Mouse (Mus musculus) kidney, postnatal 0 days (tissue): Measurements from ENCODE around the gene Mettl26. TPM values are rescaled to one million over a fixed set of nuclear protein-coding genes. Genes with fewer than 3 reads are reported as not detected.

Source experiments
- ATAC-seq: fragments of 200-750 bp; cut with Nextera tagmentation; replicated peaks from 2 replicates; pipeline ENCODE4 v1.8.0; 2017; ENCODE audit warnings: low read depth, moderate number of reproducible peaks, moderate TSS enrichment, moderate library complexity; ENCODE audit not compliant: low FRiP score
- DNase-seq: peaks from one replicate; pipeline ENCODE4 v3.0.0-alpha.2; 2016; ENCODE audit warnings: low spot score
- H3K27ac ChIP-seq: fragments of 300-500 bp; sonication (generic); 2 replicates; pipeline ENCODE4 v1.5.1; 2014; ENCODE audit warnings: mild to moderate bottlenecking
- H3K27me3 ChIP-seq: fragments of 300-500 bp; sonication (generic); 2 replicates; pipeline ENCODE4 v1.6.1; 2014; ENCODE audit warnings: low read length, mixed read lengths; ENCODE audit not compliant: insufficient read depth
- H3K36me3 ChIP-seq: fragments of 300-500 bp; sonication (generic); 2 replicates; pipeline ENCODE4 v1.6.1; 2014; ENCODE audit warnings: low read length, mixed read lengths; ENCODE audit not compliant: insufficient read depth
- H3K4me1 ChIP-seq: fragments of 300-500 bp; sonication (generic); replicated peaks from 2 replicates; pipeline ENCODE4 v1.6.1; 2014; ENCODE audit warnings: antibody characterized with exemption, low read length, mixed read lengths; ENCODE audit not compliant: insufficient read depth
- H3K4me2 ChIP-seq: fragments of 300-500 bp; sonication (generic); 2 replicates; pipeline ENCODE4 v1.6.1; 2014; ENCODE audit warnings: mild to moderate bottlenecking, low read length, moderate library complexity, mixed read lengths
- H3K4me3 ChIP-seq: fragments of 300-500 bp; sonication (generic); replicated peaks from 2 replicates; pipeline ENCODE4 v1.5.1; 2014; ENCODE audit warnings: low read depth, low read length
- H3K9ac ChIP-seq: fragments of 300-500 bp; sonication (generic); 2 replicates; pipeline ENCODE4 v1.6.1; 2014; ENCODE audit warnings: low read depth, low read length
- H3K9me3 ChIP-seq: fragments of 300-500 bp; sonication (generic); replicated peaks from 2 replicates; pipeline ENCODE4 v1.6.1; 2016; ENCODE audit warnings: low read length, inconsistent platforms, mixed read lengths
- CTCF ChIP-seq: IDR thresholded peaks from 2 replicates; pipeline ENCODE4 v1.5.1; 2016; ENCODE audit warnings: antibody characterized with exemption, low read depth, mild to moderate bottlenecking, moderate library complexity
- WGBS: fragments of 180-500 bp; shearing (Covaris S2); extraction: QIAGEN DNeasy Blood & Tissue Kit; methylation state at CpG from one replicate; pipeline ENCODE4 v1.1.7; 2014; 5-methylcytosine and 5-hydroxymethylcytosine counted together
- polyA plus RNA-seq: library from polyadenylated mRNA; unstranded; fragments of >200 nt; fragmentation: Nextera tagmentation; extraction: Ambion mirVana; gene quantifications from 2 replicates; pipeline ENCODE4 v1.2.1, GENCODE M21; 2015

Gene Mettl26
- polyA plus RNA-seq, 1 experiment from 2014 or later, result 106 TPM

DNA sequence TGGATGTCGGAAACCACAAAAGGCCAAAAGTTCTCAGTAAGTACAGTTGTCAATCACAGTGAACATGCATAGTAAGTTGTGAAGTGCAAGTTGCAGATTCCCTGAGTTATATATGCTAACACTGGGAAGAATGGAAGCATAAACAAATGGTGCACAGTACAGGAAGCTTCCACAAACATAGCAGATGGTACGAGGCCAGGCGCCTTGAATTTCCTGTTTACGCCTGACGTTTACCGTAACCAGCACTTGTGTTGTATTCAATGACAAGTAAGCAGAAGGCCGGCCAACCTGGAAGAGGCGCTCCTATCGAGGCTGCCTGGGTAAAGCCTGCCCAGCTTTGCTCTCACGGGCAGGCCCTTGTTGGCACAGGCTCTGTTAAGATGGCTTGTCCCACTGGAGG lies 12.6 kb downstream of the Mettl26 start:
- Histone ChIP-seq H3K9me3 (no peaks in the 10 kb centered on the region), H3K27ac (no peak overlapping the region), H3K4me3 (no peak overlapping the region), H3K27me3 (no peaks in the 10 kb centered on the region), H3K36me3 (peaks cover 22% of the 10 kb centered on the region; the same call in 1 of the 2 replicates), H3K4me1 (no peaks in the 10 kb centered on the region), H3K4me2 (no peak overlapping the region), H3K9ac (no peak overlapping the region)
- TF ChIP-seq CTCF, result no peak
- ATAC-seq, result no peak
- 87% methylated on average over 10 of the region's 10 CpGs for WGBS
- DNase-seq, result no peak

DNA sequence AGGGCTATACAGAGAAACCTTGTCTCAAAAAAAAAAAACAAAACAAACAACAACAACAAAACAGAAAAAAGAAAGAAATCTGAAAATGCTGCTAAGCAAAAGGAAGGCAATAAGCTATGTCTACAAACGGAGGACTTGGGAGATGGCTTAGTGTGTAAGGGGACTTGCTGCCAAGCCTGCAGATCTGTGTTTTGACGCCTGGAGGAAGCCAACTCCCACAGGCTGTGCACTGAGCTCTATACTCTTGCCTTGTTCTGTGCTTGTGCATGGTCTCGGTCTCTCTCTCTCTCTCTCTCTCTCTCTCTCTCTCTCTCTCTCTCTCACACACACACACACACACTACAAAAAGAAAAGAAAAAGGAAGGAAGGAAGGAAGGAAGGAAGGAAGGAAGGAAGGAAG lies 14.0 kb downstream of the Mettl26 start:
- WGBS, result 84% methylated on average over 3 of the region's 3 CpGs
- ATAC-seq (no peak), DNase-seq (no peak)

DNA sequence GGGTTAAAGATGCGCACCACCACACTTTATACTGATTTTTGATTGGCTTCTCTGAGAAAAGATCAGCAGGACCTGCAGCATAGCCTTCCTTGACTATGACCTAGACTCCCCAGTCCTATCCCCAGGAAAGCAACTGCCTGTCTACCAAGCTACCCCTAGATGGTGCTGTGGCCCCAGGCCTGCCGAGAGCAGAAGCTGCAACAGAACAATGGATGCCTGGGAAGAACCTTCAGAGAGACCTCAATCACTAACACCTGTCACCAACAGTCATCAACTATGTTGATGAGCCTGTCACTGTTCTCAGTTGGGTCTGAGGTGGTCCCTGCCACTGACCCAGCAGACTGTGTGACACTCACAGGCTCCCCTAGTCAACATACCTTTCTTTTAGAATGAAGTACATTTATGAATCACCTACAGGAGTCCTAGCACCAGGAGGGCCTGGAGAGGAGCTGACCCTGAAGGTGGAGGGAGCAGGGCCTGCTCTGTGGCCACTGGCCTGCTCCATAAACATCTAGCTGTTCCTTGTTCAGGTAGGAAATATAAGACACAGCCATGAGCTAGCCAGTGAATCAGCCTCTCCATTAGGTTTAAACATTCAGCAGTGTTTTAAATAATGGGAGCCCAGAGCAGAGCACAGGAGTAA lies 19.2 kb downstream of the Mettl26 start:
- H3K27ac ChIP-seq, result 0 out of 2 replicates have a peak overlapping the region, but pooled peaks have one; percentile 5
- H3K36me3 ChIP-seq, result 0 out of 2 replicates have a peak, but pooled peaks cover 7% of the 10 kb centered on the region
- no peaks in the 10 kb centered on the region for H3K4me1 ChIP-seq
- H3K9ac ChIP-seq, result no peak overlapping the region
- no peaks in the 10 kb centered on the region for H3K9me3 ChIP-seq
- no peaks in the 10 kb centered on the region for H3K27me3 ChIP-seq
- DNase-seq, result peak; percentile 85
- peak; percentile 77; the same call in 1 of the 2 replicates for ATAC-seq
- no peak overlapping the region for H3K4me3 ChIP-seq
- peak; percentile 96 for TF ChIP-seq CTCF
- H3K4me2 ChIP-seq, result no peak overlapping the region
- 33% methylated on average over 2 of the region's 2 CpGs for WGBS

More for the DNA sequence above, 14.0 kb downstream of the Mettl26 start:
- H3K4me2 ChIP-seq, result no peak overlapping the region
- no peaks in the 10 kb centered on the region for H3K9me3 ChIP-seq
- TF ChIP-seq CTCF, result no peak
- H3K27ac ChIP-seq, result no peak overlapping the region
- no peaks in the 10 kb centered on the region for H3K4me1 ChIP-seq
- no peak overlapping the region for H3K9ac ChIP-seq
- peaks cover 14% of the 10 kb centered on the region; the same call in 1 of the 2 replicates for H3K36me3 ChIP-seq
- H3K27me3 ChIP-seq, result no peaks in the 10 kb centered on the region
- H3K4me3 ChIP-seq, result no peak overlapping the region

DNA sequence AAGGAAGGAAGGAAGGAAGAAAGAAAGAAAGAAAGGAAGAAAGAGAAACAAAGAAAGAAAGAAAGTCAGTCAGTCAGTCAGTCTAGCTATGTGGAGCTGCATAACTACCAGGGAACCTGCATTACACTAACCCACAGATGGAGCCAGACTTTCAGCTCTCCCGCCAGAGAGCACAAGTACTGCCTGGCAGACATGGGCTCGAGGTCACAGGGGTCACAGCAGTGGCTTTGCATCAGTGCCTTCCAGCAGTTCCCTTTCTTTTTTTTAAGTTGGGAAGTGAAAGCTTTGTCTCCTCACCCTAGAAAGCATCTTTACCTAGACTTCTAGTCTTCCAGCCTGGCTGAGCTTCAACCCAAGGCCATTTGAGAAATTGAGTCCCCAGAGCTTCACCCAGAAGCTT lies 20.5 kb downstream of the Mettl26 start:
- 0 out of 2 replicates have a peak, but pooled peaks cover 4% of the 10 kb centered on the region for H3K36me3 ChIP-seq
- TF ChIP-seq CTCF, result no peak
- DNase-seq, result peak; percentile 43
- ATAC-seq, result no peak
- H3K4me2 ChIP-seq, result no peak overlapping the region
- 23% methylated on average over 2 of the region's 2 CpGs for WGBS
- H3K9ac ChIP-seq, result no peak overlapping the region
- no peaks in the 10 kb centered on the region for H3K4me1 ChIP-seq
- no peak overlapping the region for H3K4me3 ChIP-seq
- H3K27me3 ChIP-seq, result no peaks in the 10 kb centered on the region
- H3K27ac ChIP-seq, result peak overlapping the region; percentile 42; the same call in 1 of the 2 replicates
- no peaks in the 10 kb centered on the region for H3K9me3 ChIP-seq

DNA sequence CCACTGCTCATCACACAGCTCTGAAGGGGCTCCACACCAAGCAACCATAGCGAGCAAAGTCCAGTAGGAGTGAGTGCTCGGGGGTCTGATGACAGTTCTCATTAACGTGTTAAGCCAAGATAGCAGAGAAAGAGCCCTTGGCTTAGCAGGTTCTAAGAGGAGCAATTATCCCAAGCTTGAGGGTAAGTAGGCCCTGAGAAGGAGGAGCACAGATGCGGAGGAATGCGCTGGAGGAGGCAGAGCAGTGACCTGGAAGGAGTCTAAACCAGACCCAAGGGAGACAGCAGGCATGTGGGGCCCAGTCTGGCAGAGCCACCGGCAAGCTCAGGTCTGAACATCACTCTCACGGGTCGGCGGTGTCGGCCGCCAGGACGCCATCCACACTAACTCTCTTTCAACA lies 21.0 kb downstream of the Mettl26 start:
- WGBS, result 49% methylated on average over 12 of the region's 12 CpGs
- 0 out of 2 replicates have a peak, but pooled peaks cover 4% of the 10 kb centered on the region for H3K36me3 ChIP-seq
- H3K4me2 ChIP-seq, result no peak overlapping the region
- ATAC-seq (no peak), DNase-seq (no peak)
- H3K4me1 ChIP-seq, result no peaks in the 10 kb centered on the region
- no peak overlapping the region for H3K4me3 ChIP-seq
- H3K27ac ChIP-seq, result peak overlapping the region; percentile 42; the same call in 1 of the 2 replicates
- H3K9ac ChIP-seq, result no peak overlapping the region
- H3K9me3 ChIP-seq, result no peaks in the 10 kb centered on the region
- H3K27me3 ChIP-seq, result no peaks in the 10 kb centered on the region
- TF ChIP-seq CTCF, result no peak

DNA sequence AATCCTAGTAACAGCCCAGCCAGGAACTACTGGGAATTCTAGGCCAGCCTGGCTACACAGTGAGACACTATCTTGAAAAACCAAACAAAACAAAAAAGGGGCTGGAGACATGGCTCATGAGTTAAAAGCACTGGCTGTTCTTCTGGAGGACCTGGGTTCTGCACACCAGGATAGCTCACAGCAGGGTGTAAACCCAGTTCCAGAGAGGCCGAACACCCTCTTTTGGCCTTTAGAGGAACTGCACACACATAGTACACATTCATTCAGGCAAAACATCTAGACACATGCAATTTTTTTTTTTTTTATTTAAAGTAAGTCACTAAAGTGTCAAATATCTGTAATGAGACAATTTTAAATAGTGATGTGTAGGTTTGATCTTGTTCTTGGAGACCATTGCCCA lies 25.3 kb downstream of the Mettl26 start:
- 96% methylated on average over 1 of the region's 1 CpGs for WGBS
- H3K27ac ChIP-seq, result no peak overlapping the region
- no peak overlapping the region for H3K9ac ChIP-seq
- no peak overlapping the region for H3K4me2 ChIP-seq
- no peaks in the 10 kb centered on the region for H3K27me3 ChIP-seq
- H3K9me3 ChIP-seq, result no peaks in the 10 kb centered on the region
- H3K36me3 ChIP-seq, result 0 out of 2 replicates have a peak, but pooled peaks cover 4% of the 10 kb centered on the region
- H3K4me3 ChIP-seq, result no peak overlapping the region
- DNase-seq, result no peak
- no peaks in the 10 kb centered on the region for H3K4me1 ChIP-seq
- no peak for TF ChIP-seq CTCF
- no peak for ATAC-seq
